Mouse (Mus musculus) myocyte (in vitro differentiated cells): Measurements from ENCODE around the gene Olfr1245. TPM values are rescaled to one million over a fixed set of nuclear protein-coding genes. Genes with fewer than 3 reads are reported as not detected.

Source experiments
- H3K27me3 ChIP-seq: one replicate; pipeline ENCODE4 v1.6.1; 2011; ENCODE audit not compliant: control insufficient read depth, insufficient read depth, insufficient read length
- H3K36me3 ChIP-seq: one replicate; pipeline ENCODE4 v1.6.1; 2011; ENCODE audit not compliant: control insufficient read depth, insufficient read depth
- H3K4me2 ChIP-seq: one replicate; pipeline ENCODE4 v1.6.1; 2011; ENCODE audit warnings: low read depth, control low read depth
- H3K4me3 ChIP-seq: one replicate; pipeline ENCODE4 v1.5.1; 2011; ENCODE audit warnings: mild to moderate bottlenecking, control low read depth, moderate library complexity
- H3K79me2 ChIP-seq: one replicate; pipeline ENCODE4 v1.6.1; 2011; ENCODE audit not compliant: control insufficient read depth, insufficient read depth
- H3ac ChIP-seq: one replicate; pipeline ENCODE4 v1.6.1; 2011; ENCODE audit not compliant: control insufficient read depth, insufficient read length
- CEBPB ChIP-seq: IDR thresholded peaks from 2 replicates; pipeline ENCODE4 v1.6.1; 2011; ENCODE audit warnings: mild to moderate bottlenecking, moderate library complexity; ENCODE audit not compliant: poor library complexity, insufficient read depth, severe bottlenecking
- E2F4 ChIP-seq: IDR thresholded peaks from one replicate; pipeline ENCODE4 v1.6.1; 2011; ENCODE audit warnings: mild to moderate bottlenecking, control low read depth, moderate library complexity; ENCODE audit not compliant: insufficient read depth
- MAX ChIP-seq: IDR thresholded peaks from one replicate; pipeline ENCODE4 v1.6.1; 2011; ENCODE audit warnings: low read depth, mild to moderate bottlenecking, control low read depth
- MYOD1 ChIP-seq, 3 experiments: IDR thresholded peaks; one replicate each; pipeline ENCODE4 v1.6.1; 2011; ENCODE audit warnings: control low read depth in 2 of 3, low read depth in 2 of 3, mild to moderate bottlenecking in 2 of 3, moderate library complexity in 1 of 3; ENCODE audit not compliant: insufficient read length in 2 of 3, control insufficient read depth in 1 of 3
- MYOG ChIP-seq, 3 experiments: IDR thresholded peaks; one replicate each; pipeline ENCODE4 v1.6.1; 2011; ENCODE audit warnings: control low read depth in 2 of 3, low read depth in 2 of 3, mild to moderate bottlenecking in 2 of 3; ENCODE audit not compliant: insufficient read length in 2 of 3, control insufficient read depth in 1 of 3, insufficient read depth in 1 of 3
- POLR2A ChIP-seq: IDR thresholded peaks from one replicate; pipeline ENCODE4 v1.6.1; 2011; ENCODE audit warnings: low read depth, mild to moderate bottlenecking, control low read depth, moderate library complexity; ENCODE audit not compliant: insufficient read length
- POLR2AphosphoS2 ChIP-seq: IDR thresholded peaks from one replicate; pipeline ENCODE4 v1.6.1; 2011; ENCODE audit warnings: low read depth, control low read depth; ENCODE audit not compliant: insufficient read length
- REST ChIP-seq: IDR thresholded peaks from one replicate; pipeline ENCODE4 v1.6.1; 2011; ENCODE audit warnings: mild to moderate bottlenecking, control low read depth, moderate library complexity; ENCODE audit not compliant: insufficient read depth, insufficient read length
- SRF ChIP-seq: IDR thresholded peaks from one replicate; pipeline ENCODE4 v1.6.1; 2011; ENCODE audit warnings: low read depth; ENCODE audit not compliant: control insufficient read depth, insufficient read length
- TCF12 ChIP-seq: IDR thresholded peaks from one replicate; pipeline ENCODE4 v1.6.1; 2011; ENCODE audit warnings: mild to moderate bottlenecking, control low read depth; ENCODE audit not compliant: poor library complexity, insufficient read depth, severe bottlenecking
- TCF3 ChIP-seq: IDR thresholded peaks from one replicate; pipeline ENCODE4 v1.6.1; 2011; ENCODE audit warnings: low read depth, control low read depth; ENCODE audit not compliant: insufficient read length
- USF1 ChIP-seq: IDR thresholded peaks from one replicate; pipeline ENCODE4 v1.6.1; 2011; ENCODE audit warnings: low read depth, mild to moderate bottlenecking, control low read depth, moderate library complexity
- polyA plus RNA-seq: library from polyadenylated mRNA; unstranded; fragments of >200 nt; fragmentation: generic; extraction: Trizol; gene quantifications from one replicate; pipeline ENCODE4 v1.2.1, GENCODE M21; 2012; ENCODE audit warnings: missing spikeins

The Olfr1245 gene
- polyA plus RNA-seq, 1 experiment, result not detected

DNA sequence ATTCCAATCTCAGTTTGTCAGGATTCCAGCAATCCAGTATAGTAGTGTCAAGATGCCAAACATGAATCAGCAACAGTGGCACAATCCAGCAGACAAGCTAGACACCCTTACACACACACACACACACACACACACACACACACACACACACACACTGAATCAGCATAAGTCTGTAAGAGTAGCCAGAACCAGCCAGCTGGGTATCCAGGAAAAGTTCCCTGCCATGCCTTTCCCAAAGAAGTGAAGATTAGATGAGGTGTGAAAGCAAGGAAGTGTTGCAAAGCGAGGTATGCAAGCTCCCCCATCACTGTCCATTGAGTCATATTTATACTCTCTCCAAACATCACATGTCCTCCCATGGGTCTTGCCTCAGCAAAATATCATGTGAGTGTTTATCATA is 38.3 kb downstream of the Olfr1245 start:
- Histone ChIP-seq H3K79me2 (no peaks in the 10 kb centered on the region), H3K36me3 (no peaks in the 10 kb centered on the region), H3ac (no peak overlapping the region), H3K4me2 (no peak overlapping the region), H3K27me3 (no peaks in the 10 kb centered on the region), H3K4me3 (no peak overlapping the region)
- no peak for TF ChIP-seq E2F4
- no peak for TF ChIP-seq TCF3
- no peak for TF ChIP-seq POLR2A
- no peak for TF ChIP-seq TCF12
- TF ChIP-seq REST, result no peak
- no peak for TF ChIP-seq MYOD1 (IDR thresholded peaks at IDR 0.05; ENCODE audit: control insufficient read depth in 1 of 3, insufficient read length in 2 of 3, low read depth in 2 of 3)
- no peak for TF ChIP-seq SRF
- TF ChIP-seq MYOG (IDR thresholded peaks at IDR 0.05; ENCODE audit: control insufficient read depth in 1 of 3, insufficient read depth in 1 of 3, insufficient read length in 2 of 3, low read depth in 2 of 3), result no peak
- no peak for TF ChIP-seq MAX
- TF ChIP-seq USF1, result no peak
- no peak for TF ChIP-seq CEBPB
- TF ChIP-seq POLR2AphosphoS2, result no peak

GRCm38 (mm10) chr2:89531387-89531786 is 46.9 kb downstream of the Olfr1245 start, which contains the start of gene Olfr1243:
Gene Olfr1243, minus strand, starts transcription at chr2:89531487.
- H3ac ChIP-seq, result no peak within 1 kb of the TSS
- H3K36me3 ChIP-seq, result no peaks in the 10 kb centered on the region
- no peak for TF ChIP-seq MYOD1 (IDR thresholded peaks at IDR 0.05; ENCODE audit: control insufficient read depth in 1 of 3, insufficient read length in 2 of 3, low read depth in 2 of 3)
- no peak for TF ChIP-seq CEBPB
- TF ChIP-seq SRF, result no peak
- TF ChIP-seq TCF3, result no peak
- TF ChIP-seq POLR2AphosphoS2, result no peak
- no peak for TF ChIP-seq E2F4
- no peak for TF ChIP-seq MYOG (IDR thresholded peaks at IDR 0.05; ENCODE audit: control insufficient read depth in 1 of 3, insufficient read depth in 1 of 3, insufficient read length in 2 of 3, low read depth in 2 of 3)
- no peak for TF ChIP-seq POLR2A
- no peak for TF ChIP-seq TCF12
- TF ChIP-seq MAX, result no peak
- no peak for TF ChIP-seq REST
- TF ChIP-seq USF1, result no peak
- H3K4me2 ChIP-seq, result no peak within 1 kb of the TSS
- no peak within 1 kb of the TSS for H3K4me3 ChIP-seq
- H3K79me2 ChIP-seq, result no peaks in the 10 kb centered on the region
- no peaks in the 10 kb centered on the region for H3K27me3 ChIP-seq

Other genes with a start within 250 kb of the Olfr1245 start
- not detected for gene Olfr1232, start 248.8 kb downstream of the Olfr1245 start, polyA plus RNA-seq
- gene Olfr1233, start 236.0 kb downstream of the Olfr1245 start, polyA plus RNA-seq, result not detected
- not detected for gene Olfr1234, start 213.6 kb downstream of the Olfr1245 start, polyA plus RNA-seq
- not detected for gene Olfr1238, start 168.8 kb downstream of the Olfr1245 start, polyA plus RNA-seq
- gene Olfr1239, start 158.0 kb downstream of the Olfr1245 start, polyA plus RNA-seq, result not detected
- not detected for gene Olfr1240, start 135.4 kb downstream of the Olfr1245 start, polyA plus RNA-seq
- gene Olfr1241, start 91.3 kb downstream of the Olfr1245 start, polyA plus RNA-seq, result not detected
- gene Olfr1242, start 80.1 kb downstream of the Olfr1245 start, polyA plus RNA-seq, result not detected
- not detected for gene Olfr1243, start 47.0 kb downstream of the Olfr1245 start, polyA plus RNA-seq
- not detected for gene Olfr1246, start 14.7 kb upstream of the Olfr1245 start, polyA plus RNA-seq
- not detected for gene Olfr1247, start 35.7 kb upstream of the Olfr1245 start, polyA plus RNA-seq
- not detected for gene Olfr1248, start 39.8 kb upstream of the Olfr1245 start, polyA plus RNA-seq
- not detected for gene Olfr1249, start 56.5 kb upstream of the Olfr1245 start, polyA plus RNA-seq
- 0.04 TPM for gene Olfr1250, start 83.0 kb upstream of the Olfr1245 start, polyA plus RNA-seq
- gene Olfr1251, start 93.5 kb upstream of the Olfr1245 start, polyA plus RNA-seq, result 0.20 TPM
- not detected for gene Olfr1252, start 146.6 kb upstream of the Olfr1245 start, polyA plus RNA-seq
- gene Olfr1253, start 178.6 kb upstream of the Olfr1245 start, polyA plus RNA-seq, result not detected
- not detected for gene Olfr1254, start 215.2 kb upstream of the Olfr1245 start, polyA plus RNA-seq
- not detected for gene Olfr1255, start 233.6 kb upstream of the Olfr1245 start, polyA plus RNA-seq